Mouse (Mus musculus) kidney, postnatal 4 days (tissue): ENCODE measurements around the gene Srsf3.
"Not testable (repeated sequence)": the region's sequence is repeated elsewhere in the genome, so short reads cannot be mapped to it uniquely, and the experiment has no call there.

ENCODE experiments used
- DNase-seq, 2 experiments: peaks; one replicate each; pipeline ENCODE4 v3.0.0; 2021; ENCODE audit warnings: mixed read lengths in 2 of 2

Srsf3 gene

GRCm38 (mm10) chr17:29032274-29033069 lies at the start of gene Srsf3:
Srsf3 (plus strand) TSS chr17:29032628.
- peak; percentile 99 to 100 for DNase-seq

- no peak for DNase-seq
These were observed 47.6 kb upstream of the Srsf3 start for GRCm38 (mm10) chr17:28984724-28985420.

GRCm38 (mm10) chr17:28986833-28987232 lies 45.6 kb upstream of the Srsf3 start:
- DNase-seq: peak; percentile 56 to 61

- DNase-seq: peak; percentile 46 to 64
These were observed 44.7 kb upstream of the Srsf3 start for GRCm38 (mm10) chr17:28987713-28988112.

GRCm38 (mm10) chr17:28988291-28988690 lies 44.1 kb upstream of the Srsf3 start:
- no peak for DNase-seq

- no peak for DNase-seq
These were observed 43.4 kb upstream of the Srsf3 start for GRCm38 (mm10) chr17:28988996-28989395.

- no peak for DNase-seq
These were observed 42.4 kb upstream of the Srsf3 start for GRCm38 (mm10) chr17:28990060-28990459.

- DNase-seq: no peak
These were observed 41.1 kb upstream of the Srsf3 start for GRCm38 (mm10) chr17:28991286-28991685.

GRCm38 (mm10) chr17:28992105-28992504 lies 40.3 kb upstream of the Srsf3 start:
- peak; percentile 41 to 52 for DNase-seq

GRCm38 (mm10) chr17:28993004-28993403 lies 39.4 kb upstream of the Srsf3 start:
- not testable (repeated sequence) for DNase-seq

- DNase-seq: no peak
These were observed 37.8 kb upstream of the Srsf3 start for GRCm38 (mm10) chr17:28994615-28995014.

GRCm38 (mm10) chr17:29000465-29000864 lies 32.0 kb upstream of the Srsf3 start:
- DNase-seq: no peak

GRCm38 (mm10) chr17:29003740-29004139 lies 28.7 kb upstream of the Srsf3 start:
- no peak for DNase-seq

GRCm38 (mm10) chr17:29005002-29005401 lies 27.4 kb upstream of the Srsf3 start:
- no peak for DNase-seq

GRCm38 (mm10) chr17:29006812-29007211 lies 25.6 kb upstream of the Srsf3 start:
- no peak for DNase-seq

GRCm38 (mm10) chr17:29007243-29007640 lies 25.2 kb upstream of the Srsf3 start:
- no peak for DNase-seq

GRCm38 (mm10) chr17:29007641-29008325 lies 24.6 kb upstream of the Srsf3 start, which contains the start of gene Stk38:
Stk38 (minus strand) TSS chr17:29007995.
- DNase-seq: peak; percentile 92 to 95

- DNase-seq: no peak
These were observed 24.1 kb upstream of the Srsf3 start for GRCm38 (mm10) chr17:29008326-29008650.

- no peak for DNase-seq
These were observed 23.2 kb upstream of the Srsf3 start for GRCm38 (mm10) chr17:29009181-29009580.

GRCm38 (mm10) chr17:29014235-29014634 lies 18.2 kb upstream of the Srsf3 start:
- peak; percentile 52 to 55 for DNase-seq

- DNase-seq: peak; percentile 53 to 66
These were observed 16.8 kb upstream of the Srsf3 start for GRCm38 (mm10) chr17:29015638-29016037.

- no peak for DNase-seq
These were observed 15.7 kb upstream of the Srsf3 start for GRCm38 (mm10) chr17:29016705-29017104.

- DNase-seq: peak; percentile 55
These were observed 14.0 kb upstream of the Srsf3 start for GRCm38 (mm10) chr17:29018292-29018984.
